Mouse (Mus musculus) lung, postnatal 25 days (tissue): ENCODE results near the gene Mansc1.

Experiments
- DNase-seq: peaks from one replicate; pipeline ENCODE4 v3.0.0; 2022; ENCODE audit warnings: low spot score

Gene Mansc1

DNA sequence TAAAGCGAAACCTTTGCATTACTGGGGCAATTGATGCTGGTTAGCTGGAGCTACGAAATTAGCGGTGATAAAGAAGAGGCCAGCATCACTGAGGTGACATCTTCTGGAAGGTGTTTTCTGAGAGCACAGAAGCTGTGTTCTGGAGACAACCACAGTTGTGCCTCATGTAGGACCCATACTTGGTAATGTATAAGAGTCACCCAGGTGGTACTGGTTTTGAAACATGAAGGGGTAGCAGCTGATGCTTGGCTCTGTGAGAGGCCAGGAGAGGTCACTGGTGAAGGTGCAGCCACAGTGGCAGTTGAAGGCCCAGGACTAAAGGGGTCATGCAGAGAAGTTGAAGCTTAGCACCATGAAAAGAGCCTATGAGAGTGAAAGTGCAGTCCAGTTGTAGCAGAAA lies 6.9 kb upstream of the Mansc1 start, which contains the start of gene Borcs5:
Borcs5 (plus strand) TSS at position 301 of the 400 bp plus-strand sequence.
- DNase-seq = no peak

DNA sequence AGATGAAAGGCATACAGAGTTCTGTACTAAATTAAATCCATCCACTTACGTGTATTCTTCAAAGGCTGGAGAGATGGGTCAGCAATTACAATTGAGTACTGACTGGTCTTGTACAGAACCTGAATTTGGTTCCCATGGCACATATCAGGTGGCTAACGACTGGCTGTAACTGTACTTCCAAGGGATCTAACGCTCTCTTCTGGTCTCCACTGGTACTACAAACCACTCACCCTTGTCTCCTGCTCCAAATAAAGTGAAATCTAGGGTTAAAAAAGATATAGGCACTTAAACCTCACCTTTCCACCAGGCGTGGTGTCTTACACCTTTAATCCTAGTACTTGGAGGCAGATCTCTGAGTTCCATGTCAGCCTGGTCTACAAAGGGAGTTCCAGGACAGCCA lies 4.2 kb upstream of the Mansc1 start:
- DNase-seq = no peak

DNA sequence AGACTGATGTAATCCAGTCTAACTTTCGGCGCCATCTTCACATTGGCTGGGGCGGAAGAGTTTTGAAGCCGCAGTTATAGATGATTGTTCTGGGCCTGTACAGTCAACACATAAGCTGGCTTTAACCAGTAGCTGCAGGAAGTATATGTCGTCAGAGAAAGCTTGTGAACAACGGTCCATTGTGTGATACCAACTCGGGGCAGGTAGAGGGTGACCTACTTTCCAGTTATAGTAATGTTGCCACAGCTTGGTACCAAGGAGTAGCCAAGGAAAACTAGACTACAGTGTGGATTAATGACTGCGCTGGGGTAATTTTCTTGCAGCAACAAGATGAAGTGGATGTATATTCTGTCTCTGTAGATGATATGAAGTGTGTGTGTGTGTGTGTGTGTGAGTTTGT lies 1.3 kb upstream of the Mansc1 start:
- no peak for DNase-seq

DNA sequence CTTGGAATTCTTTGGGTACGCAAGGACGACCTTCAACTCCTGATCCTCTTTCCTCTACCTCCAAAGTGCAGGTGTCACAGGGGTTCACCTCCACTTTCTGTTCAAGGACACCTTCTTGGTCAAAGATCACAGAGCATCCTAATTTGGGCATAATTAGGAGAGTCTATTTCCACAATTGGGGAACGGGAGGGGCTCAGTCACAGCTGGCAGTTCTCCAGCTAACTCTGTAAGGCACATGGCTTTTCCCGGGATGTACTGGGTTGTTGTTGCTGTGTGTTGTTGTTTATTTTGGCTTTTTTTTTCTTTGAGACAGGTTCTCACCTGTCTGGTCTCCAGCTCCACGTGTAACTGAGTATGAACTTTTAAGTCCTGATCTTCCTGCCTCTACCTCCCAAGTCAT lies 468 bp upstream of the Mansc1 start:
- DNase-seq = no peak

DNA sequence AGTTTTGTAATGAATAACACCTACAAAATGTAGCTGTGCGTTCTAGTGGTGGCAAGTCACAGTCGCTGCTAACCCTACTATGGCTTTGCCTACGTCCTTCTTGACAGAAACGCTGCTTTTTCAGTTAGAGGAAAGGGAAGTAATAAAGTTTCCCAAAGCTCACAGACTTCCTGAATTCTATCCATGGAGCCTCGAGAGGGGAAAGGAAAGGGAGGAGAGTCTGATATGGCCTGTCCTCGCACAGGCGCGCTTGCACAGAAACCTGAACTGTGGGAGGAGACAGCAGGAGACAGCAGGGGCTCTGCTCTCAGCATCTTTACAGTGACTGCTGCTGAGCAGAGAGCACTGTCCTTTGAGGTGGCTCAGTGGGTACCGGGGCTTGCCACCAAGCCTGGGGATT lies 1.8 kb downstream of the Mansc1 start:
- DNase-seq = no peak

DNA sequence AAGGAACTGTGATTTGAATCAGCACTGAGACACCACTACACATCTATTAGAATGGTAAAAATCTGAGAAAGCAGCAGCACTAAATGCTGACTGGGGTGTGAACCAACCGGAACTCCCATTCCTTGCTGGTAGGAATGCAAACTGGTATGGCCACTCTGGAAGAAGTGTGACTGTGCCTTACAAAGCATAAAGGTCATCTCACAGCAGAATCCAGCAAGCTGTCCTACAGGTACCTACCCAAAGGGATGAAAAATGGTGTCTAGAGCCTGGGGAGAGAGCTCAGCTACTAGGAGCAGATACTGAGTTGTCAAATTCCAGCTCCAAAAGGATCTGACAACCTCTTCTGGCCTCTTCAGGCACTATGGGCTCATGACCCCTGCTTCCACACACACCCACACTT lies 5.7 kb downstream of the Mansc1 start:
- DNase-seq = no peak

DNA sequence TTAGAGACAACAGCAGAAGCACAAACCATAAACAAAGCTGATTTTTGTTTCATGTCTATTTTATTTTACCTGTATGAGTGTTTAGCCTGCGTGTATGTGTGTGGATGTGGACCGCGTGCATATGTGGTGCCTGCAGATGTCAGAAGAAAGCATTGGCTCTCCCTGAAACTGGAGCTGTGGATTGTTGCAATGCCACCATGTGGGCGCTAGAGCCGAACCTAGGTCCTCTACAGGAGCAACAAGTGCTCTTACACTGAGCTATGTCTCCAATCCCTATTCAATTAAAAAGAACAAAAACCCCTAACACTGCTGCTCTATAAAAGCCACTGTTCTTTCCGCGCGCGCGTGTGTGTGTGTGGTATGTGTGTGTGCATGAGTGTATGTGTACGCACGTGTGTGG lies 6.9 kb downstream of the Mansc1 start:
- DNase-seq = no peak

DNA sequence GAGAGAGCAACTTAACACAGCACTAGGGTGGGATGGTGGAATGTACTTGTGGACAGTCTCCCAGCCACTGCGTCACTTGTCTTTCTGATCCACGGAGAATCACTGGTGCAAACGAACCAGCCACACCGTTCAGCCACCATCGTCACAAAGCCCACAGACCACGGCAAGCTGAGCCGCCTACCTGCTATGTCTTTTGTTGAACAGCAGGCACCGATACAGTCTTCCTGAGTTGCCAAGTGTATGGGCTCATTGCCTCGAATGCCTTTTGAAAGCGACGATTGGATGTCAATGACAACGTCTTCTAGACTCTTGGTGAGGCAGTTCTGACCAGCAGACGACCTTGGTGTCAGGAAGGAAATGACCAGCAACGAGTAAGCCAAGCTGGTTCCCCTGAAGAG lies 10.7 kb downstream of the Mansc1 start:
- no peak for DNase-seq

DNA sequence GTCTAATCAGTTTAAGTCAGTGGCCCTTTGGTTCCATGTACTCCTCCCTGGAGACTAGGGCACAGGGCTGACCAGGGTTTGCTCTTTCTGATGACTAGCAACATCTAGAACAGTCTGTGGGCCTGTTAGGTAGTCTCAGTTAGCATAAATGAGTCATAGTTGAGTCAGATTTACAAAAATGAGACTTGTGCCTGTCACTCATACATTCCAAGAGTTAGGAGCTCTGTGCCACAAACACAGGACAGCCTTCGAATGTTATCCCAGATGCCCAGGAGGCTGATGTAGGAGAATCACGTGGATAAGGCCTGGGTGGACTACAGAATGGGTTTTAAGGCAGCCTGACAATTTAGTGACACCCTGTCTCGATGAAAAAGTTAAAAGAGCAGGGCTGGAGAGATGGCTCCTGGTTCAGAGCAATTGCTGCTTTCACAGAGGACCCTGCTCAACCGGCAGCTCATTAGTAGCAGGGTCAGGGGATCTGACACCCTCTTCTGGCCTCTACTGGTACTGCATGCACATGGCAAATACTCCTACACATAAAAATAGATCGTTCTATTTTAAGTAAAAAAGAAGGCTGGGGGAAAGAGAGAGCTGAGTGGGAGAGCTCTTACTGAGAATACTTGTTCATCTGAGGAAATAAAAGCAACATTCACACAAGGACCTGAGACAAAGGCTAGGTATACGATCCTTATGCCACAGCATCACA lies 11.3 kb downstream of the Mansc1 start:
- DNase-seq = no peak

DNA sequence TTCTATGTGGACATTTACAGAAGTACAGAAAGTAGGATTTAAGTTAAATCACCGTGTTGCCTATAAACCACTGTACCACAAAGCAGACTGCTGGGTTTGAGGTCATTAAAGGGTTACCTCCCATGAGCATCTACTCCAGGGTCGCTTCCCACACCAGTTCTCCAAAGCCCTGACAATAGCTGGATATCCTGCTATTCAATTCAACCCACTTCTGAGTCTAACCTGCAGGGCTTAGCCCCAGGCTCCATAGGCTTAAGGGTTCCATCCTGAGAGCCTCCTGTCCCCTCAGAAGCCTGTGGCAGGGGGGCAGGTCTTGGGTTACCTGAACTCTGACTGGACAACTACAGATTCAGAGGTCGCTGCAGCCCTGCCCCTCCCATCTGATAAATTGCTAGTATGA lies 12.2 kb downstream of the Mansc1 start:
- DNase-seq = no peak

DNA sequence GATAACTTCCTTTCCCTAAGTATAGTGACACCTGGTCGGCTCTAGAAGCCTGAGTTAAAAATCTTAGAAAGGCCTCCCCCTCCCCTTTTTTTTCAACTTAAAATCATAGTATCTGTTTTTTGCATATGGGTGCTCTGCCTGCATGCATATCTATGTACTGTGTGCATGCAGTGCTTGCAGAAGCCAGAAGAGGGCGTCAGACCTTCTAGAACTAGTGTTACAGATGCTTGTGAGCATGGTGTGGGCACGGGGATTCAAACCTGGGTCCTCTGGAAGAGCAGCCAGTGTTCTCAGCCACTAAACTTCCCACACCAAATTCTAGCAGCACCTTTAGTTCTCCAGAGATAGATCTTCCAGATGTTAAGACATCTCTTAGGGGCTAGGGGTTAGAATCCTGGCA lies 14.7 kb downstream of the Mansc1 start:
- DNase-seq = no peak

DNA sequence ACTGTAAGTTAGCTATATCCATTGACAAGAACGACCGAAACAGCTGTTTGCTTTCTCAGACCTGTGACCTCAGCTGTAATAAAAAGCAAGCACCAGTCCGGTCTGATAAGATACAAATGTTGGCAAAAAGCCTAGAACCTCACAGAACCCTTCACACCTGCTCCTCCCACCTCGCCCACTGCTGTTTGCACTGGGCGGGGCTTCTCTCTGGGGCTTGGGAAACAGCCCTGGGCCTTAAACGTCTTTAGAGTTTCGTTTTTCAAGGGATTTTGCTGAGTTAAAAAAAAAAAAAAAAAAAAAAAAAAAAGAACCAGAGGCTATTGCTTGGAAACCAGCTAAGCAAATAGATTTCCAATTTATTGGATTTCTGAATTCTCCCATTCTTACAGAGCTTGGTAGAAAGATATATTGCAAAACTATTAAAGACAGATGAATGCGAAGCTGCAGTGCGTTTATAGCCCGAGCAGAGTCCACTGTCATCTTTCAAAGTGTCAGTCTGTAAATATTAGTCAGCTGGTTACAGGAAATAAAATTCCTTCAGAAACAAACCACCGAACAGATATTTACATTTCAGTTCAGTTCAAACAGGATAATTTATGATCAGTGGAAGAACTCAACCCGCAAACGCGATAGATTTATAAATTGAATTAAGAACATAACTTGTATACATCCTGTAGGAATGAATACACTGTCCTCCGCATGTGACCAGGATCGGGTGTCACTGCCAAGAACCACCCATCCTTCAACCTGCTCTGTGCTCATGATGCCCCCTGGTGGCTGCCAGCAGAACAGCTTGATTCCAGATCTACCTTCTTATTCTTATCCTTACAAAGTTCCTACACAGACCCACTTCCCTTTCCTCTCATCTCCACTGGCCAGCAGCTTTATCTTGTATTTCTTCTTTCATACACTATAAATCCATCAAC lies 17.3 kb downstream of the Mansc1 start:
- peak; percentile 90 for DNase-seq

DNA sequence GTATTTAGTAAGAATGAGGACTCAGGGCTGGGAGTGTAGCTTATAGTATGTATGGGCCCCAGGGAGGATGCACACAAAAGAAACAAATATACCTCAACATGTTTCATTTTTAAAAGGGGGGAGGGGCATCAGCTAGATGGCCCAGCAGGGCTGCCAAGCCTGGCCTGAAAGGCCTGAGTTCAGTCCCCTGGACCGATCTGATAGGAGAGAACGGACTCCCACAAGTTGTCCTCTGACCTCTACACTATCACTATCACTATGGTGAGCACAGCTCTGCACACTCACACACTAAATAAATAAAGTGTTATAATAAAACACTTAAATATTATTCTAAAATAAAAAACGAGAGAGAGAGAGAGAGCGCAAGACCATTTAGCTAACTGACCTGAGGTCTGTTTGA lies 18.0 kb downstream of the Mansc1 start:
- DNase-seq = no peak

DNA sequence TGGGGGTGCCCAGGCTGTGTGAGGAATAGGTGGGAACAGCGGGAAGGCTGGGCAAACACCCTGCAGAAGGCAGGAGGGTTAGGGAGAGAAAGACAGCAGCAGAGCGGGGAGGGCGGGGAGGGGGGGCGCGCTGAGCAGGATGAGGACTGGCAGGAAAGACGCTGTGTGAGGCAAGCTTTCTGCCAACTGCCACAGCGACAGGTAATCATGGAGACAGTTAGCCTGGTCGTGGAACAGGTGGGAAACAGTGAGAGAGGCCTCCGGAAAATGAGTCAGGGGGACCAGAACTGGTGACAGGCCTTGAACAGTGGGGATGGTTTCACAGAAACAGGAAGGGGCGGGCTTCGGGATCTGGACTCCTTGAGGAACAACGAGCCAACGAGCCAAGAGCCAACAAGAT lies 20.4 kb downstream of the Mansc1 start:
- DNase-seq = no peak

DNA sequence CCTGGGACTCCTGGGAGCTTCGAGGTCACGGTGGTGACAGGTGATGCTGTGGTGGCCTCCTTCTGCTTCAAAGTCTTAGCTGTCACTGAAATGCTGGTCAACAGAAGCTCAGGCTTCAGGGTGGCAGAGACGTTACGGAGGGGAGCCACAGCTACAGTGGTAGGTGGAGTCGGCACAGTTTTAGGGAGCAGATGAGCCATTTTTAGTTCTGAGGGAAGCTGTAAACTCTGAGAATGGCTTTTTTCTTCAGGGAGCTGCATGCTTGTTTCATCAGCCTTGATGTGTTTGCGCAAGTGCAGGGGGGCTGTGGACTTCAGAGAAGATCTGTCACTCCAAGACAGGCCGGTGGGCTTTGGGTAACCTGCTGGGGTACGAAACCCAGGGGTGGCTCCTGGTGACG lies 21.9 kb downstream of the Mansc1 start:
- DNase-seq = no peak

DNA sequence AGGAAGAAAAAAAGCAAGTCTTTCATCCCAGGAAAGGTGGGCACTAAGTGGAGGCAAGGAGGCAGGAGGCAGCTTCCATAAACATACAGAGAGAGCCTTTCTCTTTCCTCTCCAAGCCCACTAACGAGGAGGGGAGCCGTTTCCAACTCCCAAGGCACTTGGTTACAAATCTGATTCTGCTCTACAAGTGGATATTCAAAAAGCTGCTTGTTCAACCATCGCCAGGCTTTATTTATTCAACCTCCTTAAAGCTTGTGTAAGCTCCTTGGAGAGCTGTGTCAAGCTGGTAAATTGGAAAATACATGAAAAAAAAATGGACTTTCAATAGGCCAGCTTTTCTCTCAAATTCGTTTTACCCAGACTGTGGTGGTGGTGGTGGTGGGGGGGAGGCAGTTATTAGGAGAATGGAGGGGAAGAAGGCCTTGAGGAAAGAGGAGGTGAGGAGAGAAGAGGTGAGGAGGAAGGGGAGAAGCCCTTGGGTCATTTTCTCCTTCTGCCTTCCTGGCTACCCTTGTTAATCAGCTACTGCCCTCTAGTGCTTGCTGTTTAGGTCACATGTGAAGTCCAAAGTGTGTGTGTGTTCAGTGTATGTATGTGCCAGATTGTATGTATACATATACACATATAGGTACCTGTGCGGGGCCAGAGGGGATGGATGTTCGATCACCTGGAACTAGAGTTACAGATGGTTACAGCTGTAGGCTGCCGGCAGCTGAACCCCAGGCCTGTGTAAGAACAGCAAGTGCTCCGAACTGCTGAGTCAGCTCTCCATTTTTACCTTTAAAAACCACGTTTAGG lies 25.1 kb downstream of the Mansc1 start:
- peak; percentile 72 for DNase-seq

DNA sequence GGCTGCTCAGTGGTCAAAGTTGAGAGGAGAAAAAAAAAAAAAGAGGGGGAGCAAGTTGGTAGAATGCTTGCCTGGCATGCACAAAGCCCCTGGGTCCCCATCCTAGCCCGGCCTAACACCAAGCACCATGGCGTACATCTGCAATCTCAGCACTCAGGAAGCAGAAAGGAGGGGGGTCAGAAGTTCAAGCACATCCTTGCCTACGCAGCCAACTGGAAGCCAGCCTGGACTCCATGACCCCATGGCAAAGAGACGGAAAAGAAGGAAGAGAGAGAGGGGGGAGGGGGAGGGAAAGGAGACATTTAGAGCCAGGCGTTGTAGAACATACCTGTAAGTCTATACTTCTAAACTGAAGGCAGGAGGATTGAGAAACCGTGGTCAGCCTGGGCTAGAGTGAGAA lies 25.7 kb downstream of the Mansc1 start:
- DNase-seq = peak; percentile 39

DNA sequence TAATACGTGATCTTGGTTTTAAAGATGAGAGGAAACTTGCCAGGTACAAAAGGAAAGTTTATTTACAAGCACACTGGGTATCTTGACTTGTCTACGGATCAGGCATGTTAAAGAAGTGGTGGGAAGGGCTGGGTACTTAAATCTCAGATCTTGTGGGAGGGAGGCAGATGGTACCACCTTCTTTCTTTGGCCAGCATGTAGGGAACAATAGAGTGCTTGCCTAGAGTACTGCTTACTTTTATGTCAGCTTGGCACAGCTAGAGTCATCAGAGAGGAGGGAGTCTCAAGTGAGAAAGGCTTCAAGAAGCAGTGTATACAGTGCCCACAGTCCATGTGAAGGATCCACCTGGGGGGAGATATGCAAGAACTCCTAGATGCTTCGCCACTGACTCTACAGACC lies 27.1 kb downstream of the Mansc1 start:
- DNase-seq = no peak

DNA sequence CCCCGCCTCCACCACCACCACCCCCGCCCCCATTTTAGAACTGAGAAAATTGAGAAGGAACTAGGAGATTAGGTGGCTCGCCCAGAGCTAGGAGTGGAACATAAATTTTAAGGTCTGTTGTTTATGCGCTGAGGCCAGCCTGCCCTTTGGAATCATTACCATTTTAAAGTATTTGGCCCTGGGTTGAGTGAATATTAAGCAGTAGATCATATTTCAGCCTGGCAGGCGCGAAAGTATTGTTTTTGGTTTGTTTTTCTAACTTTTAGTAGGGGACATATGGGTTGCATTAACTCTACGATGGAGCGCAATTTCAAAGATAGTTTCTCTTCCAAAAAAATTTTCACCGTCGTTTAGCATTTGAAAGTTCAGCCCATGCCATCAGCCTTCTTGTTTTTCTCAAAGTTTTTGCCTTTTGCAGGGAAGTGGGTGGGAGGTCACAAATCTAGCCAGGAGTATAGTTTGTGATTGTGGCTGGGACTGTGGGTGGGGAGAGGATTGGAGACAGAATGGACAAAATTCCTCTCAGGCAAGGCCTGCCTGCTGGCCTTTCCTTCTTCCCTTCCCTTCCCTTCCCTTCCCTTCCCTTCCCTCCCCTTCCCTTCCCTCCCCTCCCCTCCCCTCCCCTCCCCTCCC lies 29.8 kb downstream of the Mansc1 start:
- no peak for DNase-seq

DNA sequence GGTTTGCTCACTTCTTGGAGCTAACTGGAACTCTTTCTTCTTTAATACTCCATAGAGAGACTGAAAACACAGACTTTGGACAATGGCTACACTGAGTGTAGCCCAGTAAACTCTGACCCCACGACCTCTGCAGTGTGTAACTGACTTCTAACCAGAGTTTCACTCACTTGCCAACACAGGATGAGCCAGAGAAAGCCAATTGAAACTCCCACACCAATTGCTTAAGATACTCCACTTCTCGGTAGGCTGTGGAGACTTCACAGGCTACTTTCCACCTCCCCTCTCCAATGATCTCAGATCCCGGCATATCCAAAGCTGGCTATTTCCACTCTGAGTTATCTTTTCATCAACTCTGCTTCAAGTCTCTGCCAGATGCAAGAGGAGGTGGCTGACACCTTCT lies 30.5 kb downstream of the Mansc1 start:
- DNase-seq = no peak

DNA sequence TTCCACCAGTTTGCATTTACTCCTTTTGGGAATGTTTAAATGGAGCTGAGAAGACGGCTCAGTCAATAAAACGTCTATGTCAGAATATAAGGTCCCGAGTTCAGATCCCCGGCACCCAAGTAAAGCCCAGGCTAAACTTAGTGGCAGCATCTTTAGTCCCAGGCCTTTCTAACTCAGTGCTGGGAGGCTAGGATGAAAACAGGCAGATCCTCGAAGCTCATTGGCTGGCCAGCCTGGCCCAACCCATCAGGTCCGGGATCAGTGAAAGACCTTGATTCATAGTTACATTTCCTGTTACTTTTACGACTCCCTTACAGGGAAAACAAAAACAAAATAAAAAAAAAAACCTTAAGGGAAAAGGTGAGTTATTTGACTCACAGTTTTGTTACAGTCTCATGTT lies 31.2 kb downstream of the Mansc1 start:
- no peak for DNase-seq

DNA sequence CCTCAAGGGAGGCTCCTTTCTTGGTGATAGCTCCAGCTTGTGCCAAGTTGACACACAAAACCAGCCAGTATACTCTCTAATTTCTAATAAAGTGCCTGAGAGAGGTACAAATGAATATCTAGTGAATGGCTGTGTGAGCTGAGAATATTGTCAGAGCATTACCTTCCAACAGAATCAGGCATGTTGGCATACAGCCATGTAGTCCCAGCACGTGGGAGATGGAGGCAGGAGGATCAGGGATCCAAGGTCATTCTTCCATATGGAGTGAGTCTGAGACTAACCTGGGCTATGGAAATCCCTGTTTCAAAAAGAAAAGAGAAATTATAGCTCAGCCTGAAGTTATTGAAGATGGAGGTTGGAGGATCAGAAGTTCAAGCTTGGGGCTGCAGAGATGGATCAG lies 33.0 kb downstream of the Mansc1 start:
- no peak for DNase-seq
